Mouse (Mus musculus) testis, adult 2 months (tissue): ENCODE data around the gene Gm10762.

Experiments
- CTCF ChIP-seq: fragments of 200-500 bp; IDR thresholded peaks from 2 replicates; pipeline ENCODE4 v1.5.1; 2012; ENCODE audit warnings: low read depth, mild to moderate bottlenecking, inconsistent platforms, low read length, moderate library complexity; ENCODE audit not compliant: control insufficient read depth, insufficient read depth, insufficient replicate concordance
- POLR2A ChIP-seq: fragments of 200-500 bp; IDR thresholded peaks from 2 replicates; pipeline ENCODE4 v1.6.1; 2012; ENCODE audit warnings: low read depth, mild to moderate bottlenecking, inconsistent platforms, low read length, moderate library complexity; ENCODE audit not compliant: control insufficient read depth

DNA sequence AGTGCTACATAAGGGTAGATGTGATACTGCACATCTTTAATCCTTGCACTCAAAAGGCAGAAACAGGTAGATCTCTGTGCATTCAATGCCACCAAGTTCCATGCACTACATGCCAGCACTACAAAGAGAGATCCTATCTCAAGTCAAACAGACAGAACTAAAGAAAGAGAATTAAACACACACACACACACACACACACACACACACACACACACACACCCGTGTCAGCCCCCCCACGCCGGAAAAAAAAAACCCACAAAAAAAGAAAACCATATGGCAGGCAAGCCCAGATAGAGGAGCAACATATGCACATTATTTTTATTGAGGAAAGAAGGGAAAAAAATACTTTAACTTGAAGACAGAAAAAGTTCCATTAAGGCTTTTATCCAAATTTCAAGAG is 39.1 kb downstream of the Gm10762 start:
- no peak for TF ChIP-seq CTCF
- TF ChIP-seq POLR2A = no peak
